Mouse (Mus musculus): ENCODE results near the gene Ipo11.

GRCm38 (mm10) chr13:106835844-106836526, 100.8 kb downstream of the Ipo11 start:
- no peak for TF ChIP-seq CTCF (IDR thresholded peaks at IDR 0.05)
- TF ChIP-seq EP300 (IDR thresholded peaks at IDR 0.05): 0 out of 2 replicates have a peak, but pooled peaks have one; percentile 13

Measured in lung, postnatal 0 days (tissue).